Mouse (Mus musculus) adrenal gland (tissue): Measurements from ENCODE around the gene Usp9y.

Source experiments
- intact Hi-C: fragments of 180-260 bp; cut with DNase I; formaldehyde crosslinking; loops from one replicate; pipeline ENCODE4 v1.15.1; 2025
- long read RNA-seq, 2 experiments: library from polyadenylated mRNA; unstranded; transcript quantifications; one replicate each; pipeline ENCODE4 v2.0.0; 2020; ENCODE audit warnings: borderline replicate concordance in 1 of 2; ENCODE audit not compliant: insufficient replicate concordance in 1 of 2

The Usp9y gene
- long read RNA-seq, experiment 1, result 0 reads
- long read RNA-seq, experiment 2, result 0 reads

- intact Hi-C loops, result no loop called here
These were observed at the start of gene Usp9y for GRCm38 (mm10) chrY:1459682-1460081. Gene Usp9y (minus strand): TSS chrY:1459782.

DNA sequence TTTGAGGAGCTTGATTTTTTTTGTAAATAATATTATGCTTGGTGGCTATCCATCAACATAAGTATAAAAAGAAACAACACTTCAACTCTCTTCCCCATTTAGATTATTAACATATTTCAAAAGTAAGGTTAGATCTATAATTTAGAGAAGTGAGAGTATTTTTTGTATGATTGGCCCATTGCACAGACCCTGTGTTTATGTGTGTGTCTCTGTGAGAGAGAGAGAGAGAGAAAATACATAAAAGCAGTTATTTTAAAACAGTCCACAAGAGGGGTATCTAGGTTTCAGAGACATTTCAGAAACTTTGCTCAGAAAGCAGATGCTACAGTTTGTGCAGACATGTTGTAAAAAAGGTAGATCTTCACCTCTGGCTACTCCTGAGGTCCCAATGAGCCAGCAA is 165.9 kb downstream of the Usp9y start:
- intact Hi-C loops, result no loop called here

GRCm38 (mm10) chrY:1286171-1286795 is 173.3 kb downstream of the Usp9y start, which contains the start of gene Ddx3y:
Gene Ddx3y (minus strand): TSS chrY:1286629.
- intact Hi-C loops, result no loop called here

- intact Hi-C loops, result no loop called here
These were observed 173.8 kb downstream of the Usp9y start for GRCm38 (mm10) chrY:1285735-1286134.
